Mouse (Mus musculus): Measurements from ENCODE around the gene Epb41l4b. TPM values are rescaled to one million over a fixed set of nuclear protein-coding genes. Genes with fewer than 3 reads are reported as not detected.

Gene Epb41l4b
- polyA plus RNA-seq, 1 experiment, result 17.4 TPM

DNA sequence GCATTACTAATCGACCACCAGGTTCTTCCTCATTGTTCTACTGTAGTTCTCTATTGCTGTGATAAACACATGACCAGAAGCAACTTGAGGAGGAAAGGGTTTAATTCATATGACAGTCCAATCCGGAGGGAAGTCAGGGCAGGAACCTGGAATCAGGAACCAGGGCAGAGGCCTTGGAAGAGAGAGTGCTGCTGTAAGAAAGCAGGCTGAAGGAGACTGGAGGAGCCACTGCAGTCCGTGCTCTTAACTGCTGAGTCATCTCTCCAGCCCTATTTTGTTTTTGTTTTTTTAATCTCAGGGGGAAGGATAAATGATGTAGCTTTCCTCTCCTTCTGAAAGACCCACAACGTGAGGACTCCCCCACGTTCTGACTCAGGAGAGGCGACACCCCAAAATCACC is 190.0 kb downstream of the Epb41l4b start:
- no peak for DNase-seq (ENCODE audit: extremely low spot score in 1 of 2, low spot score in 1 of 2)

DNA sequence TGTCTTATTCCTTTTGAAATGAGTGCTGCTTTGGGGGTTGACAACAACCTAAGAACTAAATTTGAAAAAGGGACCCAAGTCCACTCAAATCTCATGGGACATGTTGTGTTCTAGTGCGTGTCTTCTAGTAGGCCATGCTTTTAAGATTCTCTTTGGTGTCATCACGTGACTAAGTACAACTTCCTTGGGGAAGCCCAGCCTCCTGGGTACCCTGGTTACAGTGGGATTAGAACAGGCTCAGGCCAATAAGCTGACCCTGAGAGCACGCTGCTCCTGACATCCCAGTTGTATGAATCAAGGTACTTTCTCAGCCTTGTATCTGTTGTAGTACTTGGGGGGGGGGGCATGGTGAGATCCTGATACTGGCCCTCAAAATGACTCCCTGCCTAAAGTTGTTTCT is 191.5 kb downstream of the Epb41l4b start:
- no peak for DNase-seq (ENCODE audit: extremely low spot score in 1 of 2, low spot score in 1 of 2)

DNA sequence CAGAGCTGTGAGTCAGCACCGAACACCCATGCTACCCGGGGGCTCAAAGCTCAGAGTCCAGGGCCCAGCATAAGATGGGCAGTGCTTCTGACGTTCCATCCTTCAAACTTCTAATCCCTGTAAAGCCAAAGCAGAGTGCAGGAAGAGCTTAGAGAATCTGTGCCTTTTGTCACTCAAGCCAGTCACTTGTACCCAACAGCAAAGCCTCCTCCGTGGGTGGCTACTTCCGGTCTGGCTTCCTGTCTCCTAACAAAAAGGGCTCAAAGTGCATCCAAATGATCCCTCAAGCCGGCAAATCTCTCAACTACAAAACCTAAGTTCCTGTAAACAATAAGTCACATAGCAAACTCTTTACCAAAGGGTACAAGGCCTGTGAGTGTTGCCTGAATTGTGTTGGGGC is 193.7 kb downstream of the Epb41l4b start:
- DNase-seq (ENCODE audit: extremely low spot score in 1 of 2, low spot score in 1 of 2), result no peak

DNA sequence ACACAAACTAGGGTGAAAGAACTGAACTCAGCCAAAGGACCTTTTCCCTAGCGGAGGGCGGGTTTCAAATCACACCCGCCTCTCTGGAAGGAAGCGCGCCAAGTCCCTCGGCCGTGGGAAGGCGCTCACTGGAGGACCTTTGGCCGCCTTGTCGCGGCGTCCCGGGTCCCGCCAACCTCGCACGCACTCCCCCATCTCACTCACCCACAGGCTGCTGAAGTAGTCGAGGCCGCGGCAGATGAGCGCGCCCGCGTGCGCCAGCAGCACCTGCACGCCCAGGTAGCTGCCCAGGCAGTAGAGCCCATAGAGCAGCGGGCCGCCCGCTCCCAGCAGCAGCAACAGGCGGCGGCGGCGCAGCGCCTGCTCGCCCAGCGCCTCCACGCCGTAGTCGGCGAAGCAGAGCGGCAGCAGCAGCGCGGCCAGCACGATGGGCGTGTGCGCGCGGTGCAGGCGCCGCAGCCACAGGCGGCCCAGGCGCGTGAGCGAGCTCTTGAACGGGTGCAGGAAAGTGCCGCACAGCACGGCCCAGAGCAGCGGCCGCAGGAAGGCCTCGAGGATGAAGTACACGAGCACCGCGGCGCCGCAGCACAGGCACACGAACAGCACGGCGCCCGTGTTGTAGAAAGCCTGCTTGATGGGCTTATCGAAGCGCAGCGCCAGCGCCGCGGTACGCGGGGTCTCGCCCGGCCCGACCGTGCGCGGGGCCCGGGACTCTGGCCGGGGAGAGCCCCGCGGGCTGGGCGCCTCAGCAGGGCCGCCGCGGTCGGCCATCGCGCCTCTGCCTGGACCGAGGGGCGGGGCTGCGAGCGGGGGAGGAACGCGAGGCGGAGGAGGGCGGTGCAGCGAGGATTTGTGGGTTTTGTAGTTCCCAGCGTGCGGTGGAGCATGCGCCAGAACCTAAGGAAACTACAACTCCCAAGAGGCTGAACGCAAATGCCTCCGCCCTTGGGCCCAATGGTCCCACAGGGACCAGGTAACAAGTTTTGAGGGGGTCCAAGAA is 196.3 kb downstream of the Epb41l4b start, which contains the start of gene Tmem245:
Tmem245 (minus strand) TSS at position 797 of the 1,000 bp plus-strand sequence.
- peak; percentile 90 to 94 for DNase-seq (ENCODE audit: extremely low spot score in 1 of 2, low spot score in 1 of 2)

DNA sequence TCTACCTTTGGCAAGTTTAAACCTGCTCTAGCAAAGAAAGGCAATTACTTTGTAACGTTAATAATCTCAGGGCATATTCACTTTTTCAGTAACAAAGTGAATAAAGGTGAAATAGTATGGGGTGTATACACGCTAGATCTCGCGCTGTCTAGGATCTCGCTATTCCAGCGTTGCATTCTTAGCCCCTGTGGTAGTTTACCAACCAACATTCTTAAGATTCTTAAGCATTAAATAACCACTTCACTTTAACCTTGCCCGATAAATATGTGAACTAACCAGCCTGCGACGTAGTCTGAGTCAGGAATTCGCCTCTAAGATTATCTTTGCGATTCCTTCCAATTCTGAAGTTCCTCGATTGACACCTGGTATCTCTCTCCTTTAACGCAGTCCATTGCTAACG is 197.1 kb downstream of the Epb41l4b start:
- no peak for DNase-seq (ENCODE audit: extremely low spot score in 1 of 2, low spot score in 1 of 2)

DNA sequence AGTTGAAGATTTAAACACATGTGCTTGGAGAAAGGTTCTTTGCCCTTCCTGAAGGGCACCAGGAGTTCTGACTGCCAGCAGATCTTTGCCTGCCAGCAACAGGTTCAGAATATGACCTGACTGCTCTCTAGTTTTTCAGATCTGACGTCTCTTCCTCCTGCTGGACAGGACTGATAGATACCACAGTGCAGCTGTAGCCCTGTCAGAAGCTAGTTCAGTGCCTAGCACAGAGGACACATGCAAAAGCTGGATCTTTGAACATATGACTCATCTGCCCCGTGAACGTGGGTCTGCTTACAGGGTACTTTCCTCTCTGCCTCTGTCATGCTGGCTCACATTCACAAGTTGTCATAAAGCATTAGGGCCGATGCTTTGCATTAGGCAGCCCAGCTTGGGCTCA is 199.0 kb downstream of the Epb41l4b start:
- DNase-seq (ENCODE audit: extremely low spot score in 1 of 2, low spot score in 1 of 2), result no peak

DNA sequence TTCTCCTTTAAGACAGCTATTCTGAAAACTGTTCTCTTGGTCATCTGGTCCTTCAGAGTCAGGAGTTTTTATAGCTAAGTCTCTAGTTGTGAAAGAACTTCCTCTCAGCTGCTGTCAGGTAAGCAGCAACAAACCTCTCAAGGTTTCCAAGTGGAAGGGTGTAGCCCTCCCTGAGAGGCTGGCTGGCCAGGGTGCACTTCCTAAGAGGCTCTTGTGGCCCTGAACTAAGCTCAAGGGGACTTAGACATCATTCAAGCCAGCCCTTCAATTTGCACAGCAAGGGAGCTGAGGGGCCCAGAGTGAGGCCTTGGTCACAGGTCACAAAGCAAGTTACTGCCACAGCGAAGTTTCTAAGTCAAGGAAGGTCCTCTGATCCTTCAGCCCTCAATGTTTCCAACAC is 200.0 kb downstream of the Epb41l4b start:
- no peak for DNase-seq (ENCODE audit: extremely low spot score in 1 of 2, low spot score in 1 of 2)

DNA sequence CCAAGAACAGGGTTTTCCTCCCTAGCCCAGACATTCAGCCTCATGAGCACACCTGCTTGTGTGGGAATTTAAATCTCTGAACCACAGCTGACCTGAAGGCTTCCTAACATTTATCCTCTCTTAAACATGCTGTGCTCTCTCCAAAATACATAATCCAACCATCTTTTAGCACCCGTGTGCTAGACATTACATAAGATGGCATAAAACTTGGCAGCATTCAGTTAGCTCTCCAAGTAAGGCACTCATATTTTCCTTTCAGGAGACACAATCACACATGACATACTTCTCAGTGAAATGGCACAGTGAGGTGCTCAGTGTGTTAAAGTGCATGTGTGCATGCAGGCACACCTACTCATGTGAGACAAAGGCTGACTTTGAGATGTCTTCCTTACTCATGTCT is 200.7 kb downstream of the Epb41l4b start:
- peak in 1 of 2 experiments; percentile 54 for DNase-seq (ENCODE audit: extremely low spot score in 1 of 2, low spot score in 1 of 2)

Other genes with a start within 250 kb of the Epb41l4b start
- 13.7 and 14.1 TPM in 2 replicates for gene Tmem245, start 196.0 kb downstream of the Epb41l4b start, polyA plus RNA-seq (2012; rRNA removed)
- gene Frrs1l, start 153.0 kb downstream of the Epb41l4b start, polyA plus RNA-seq (2012; rRNA removed), result 78.7 and 79.7 TPM in 2 replicates
- gene Ptpn3, start 158.4 kb upstream of the Epb41l4b start, polyA plus RNA-seq (2012; rRNA removed), result 16.4 and 18.9 TPM in 2 replicates